Mouse (Mus musculus) testis, adult 2 months (tissue): ENCODE data around the gene Prr19. TPM values are rescaled to one million over a fixed set of nuclear protein-coding genes. Genes with fewer than 3 reads are reported as not detected.

Experiments used
- H3K27ac ChIP-seq: fragments of 200-500 bp; 2 replicates; pipeline ENCODE4 v1.5.1; 2012; ENCODE audit warnings: low read depth, low read length; ENCODE audit not compliant: control insufficient read depth, insufficient read depth
- H3K27me3 ChIP-seq: fragments of 200-500 bp; 2 replicates; pipeline ENCODE4 v1.6.1; 2012; ENCODE audit warnings: mild to moderate bottlenecking, low read length, moderate library complexity; ENCODE audit not compliant: control insufficient read depth, insufficient read depth
- H3K36me3 ChIP-seq: fragments of 200-500 bp; 2 replicates; pipeline ENCODE4 v1.6.1; 2012; ENCODE audit warnings: mild to moderate bottlenecking, low read length; ENCODE audit not compliant: control insufficient read depth, insufficient read depth
- H3K4me1 ChIP-seq: fragments of 200-500 bp; 2 replicates; pipeline ENCODE4 v1.6.1; 2012; ENCODE audit warnings: low read length; ENCODE audit not compliant: control insufficient read depth, insufficient read depth
- H3K4me3 ChIP-seq: fragments of 200-500 bp; 2 replicates; pipeline ENCODE4 v1.5.1; 2012; ENCODE audit warnings: low read depth, mild to moderate bottlenecking, low read length, moderate library complexity, mixed read lengths; ENCODE audit not compliant: control insufficient read depth
- CTCF ChIP-seq: fragments of 200-500 bp; IDR thresholded peaks from 2 replicates; pipeline ENCODE4 v1.5.1; 2012; ENCODE audit warnings: low read depth, mild to moderate bottlenecking, inconsistent platforms, low read length, moderate library complexity; ENCODE audit not compliant: control insufficient read depth, insufficient read depth, insufficient replicate concordance
- POLR2A ChIP-seq: fragments of 200-500 bp; IDR thresholded peaks from 2 replicates; pipeline ENCODE4 v1.6.1; 2012; ENCODE audit warnings: low read depth, mild to moderate bottlenecking, inconsistent platforms, low read length, moderate library complexity; ENCODE audit not compliant: control insufficient read depth
- polyA plus RNA-seq: library from polyadenylated mRNA; depleted of rRNA; stranded (reverse); fragments of >200 nt; gene quantifications from 2 replicates; pipeline ENCODE4 v1.2.3, GENCODE M21; 2012; rRNA removed

Gene Prr19
- polyA plus RNA-seq, 1 experiment: 83.0 TPM

DNA sequence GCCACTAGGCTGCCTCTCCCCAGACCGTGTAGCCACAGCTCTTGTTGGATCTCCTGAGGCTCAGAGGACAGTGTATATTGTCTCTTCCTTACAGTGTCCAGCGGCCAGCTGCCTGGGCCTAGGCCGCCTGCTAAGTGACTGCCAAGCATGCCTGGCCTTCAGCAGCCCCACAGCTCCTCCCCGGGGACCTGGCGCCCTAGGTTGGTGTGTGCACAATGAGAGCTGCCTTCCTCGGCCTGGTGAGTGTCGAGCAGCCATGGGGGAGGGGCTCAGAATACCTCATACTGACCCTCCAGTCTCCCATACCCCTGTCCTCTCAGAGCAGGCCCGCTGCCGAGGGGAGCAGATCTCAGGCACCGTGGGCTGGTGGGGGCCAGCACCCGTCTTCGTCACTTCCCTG lies 33.3 kb downstream of the Prr19 start:
- Histone ChIP-seq H3K4me3 (no peak overlapping the region), H3K36me3 (no peaks in the 10 kb centered on the region), H3K27ac (no peak overlapping the region), H3K27me3 (no peaks in the 10 kb centered on the region), H3K4me1 (peaks cover 4% of the 10 kb centered on the region)
- no peak for TF ChIP-seq CTCF
- TF ChIP-seq POLR2A: no peak

DNA sequence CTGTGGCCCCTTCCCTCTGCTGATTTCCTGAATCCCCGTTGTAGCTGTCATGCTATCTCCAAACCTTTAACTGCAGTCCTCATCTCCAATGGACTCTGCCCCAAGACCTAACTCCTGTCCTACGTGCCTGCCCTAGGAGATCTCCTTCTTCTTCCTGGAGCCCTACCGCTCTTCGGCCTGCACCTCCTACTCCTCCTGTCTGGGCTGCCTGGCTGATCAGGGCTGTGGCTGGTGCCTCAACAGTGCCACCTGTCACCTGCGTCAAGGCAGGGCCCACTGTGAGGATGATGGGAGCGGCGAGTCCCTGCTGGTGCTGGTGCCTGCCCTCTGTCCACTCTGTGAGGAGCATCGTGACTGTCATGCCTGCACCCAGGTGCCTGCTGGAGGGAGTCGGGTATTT lies 38.1 kb downstream of the Prr19 start:
- Histone ChIP-seq H3K36me3 (no peaks in the 10 kb centered on the region), H3K4me3 (no peak overlapping the region), H3K27ac (no peak overlapping the region), H3K4me1 (peaks cover 4% of the 10 kb centered on the region), H3K27me3 (no peaks in the 10 kb centered on the region)
- TF ChIP-seq CTCF (no peak), POLR2A (no peak)

GRCm38 (mm10) chr7:25341000-25341784 lies 40.0 kb downstream of the Prr19 start:
- TF ChIP-seq POLR2A (no peak), CTCF (no peak)
- Histone ChIP-seq H3K4me3 (no peak overlapping the region), H3K27ac (no peak overlapping the region), H3K36me3 (no peaks in the 10 kb centered on the region), H3K27me3 (no peaks in the 10 kb centered on the region), H3K4me1 (peaks cover 6% of the 10 kb centered on the region)

GRCm38 (mm10) chr7:25348861-25349260 lies 47.6 kb downstream of the Prr19 start:
- H3K36me3 ChIP-seq: no peaks in the 10 kb centered on the region
- H3K27me3 ChIP-seq: no peaks in the 10 kb centered on the region

More at GRCm38 (mm10) chr7:25348861-25349260, 47.6 kb downstream of the Prr19 start:
- no peak overlapping the region for H3K27ac ChIP-seq
- TF ChIP-seq CTCF (no peak), POLR2A (no peak)
- peaks cover 2% of the 10 kb centered on the region; the same call in 1 of the 2 replicates for H3K4me1 ChIP-seq
- H3K4me3 ChIP-seq: no peak overlapping the region

Other genes with a start within 250 kb of the Prr19 start
- gene Grik5, start 229.1 kb upstream of the Prr19 start, polyA plus RNA-seq: 83.7 and 86.7 TPM in 2 replicates
- gene Zfp574, start 228.8 kb upstream of the Prr19 start, polyA plus RNA-seq: 267 and 276 TPM in 2 replicates
- 8.3 TPM in 2 replicates for gene Pou2f2, start 121.7 kb upstream of the Prr19 start, polyA plus RNA-seq
- gene Dedd2, start 80.8 kb upstream of the Prr19 start, polyA plus RNA-seq: 26.0 and 27.1 TPM in 2 replicates
- 29.4 and 31.9 TPM in 2 replicates for gene Zfp526, start 80.0 kb upstream of the Prr19 start, polyA plus RNA-seq
- 91.9 and 94.8 TPM in 2 replicates for gene Gsk3a, start 63.6 kb upstream of the Prr19 start, polyA plus RNA-seq
- gene Erf, start 50.6 kb upstream of the Prr19 start, polyA plus RNA-seq: 40.4 and 44.1 TPM in 2 replicates
- gene Cic, start 33.7 kb upstream of the Prr19 start, polyA plus RNA-seq: 41.8 and 42.1 TPM in 2 replicates
- 37.1 and 44.4 TPM in 2 replicates for gene Pafah1b3, start 3.4 kb upstream of the Prr19 start, polyA plus RNA-seq
- gene Tmem145, start 4.7 kb downstream of the Prr19 start, polyA plus RNA-seq: 1.3 TPM in 2 replicates
- 13.0 and 17.0 TPM in 2 replicates for gene Megf8, start 15.8 kb downstream of the Prr19 start, polyA plus RNA-seq
- gene Cnfn, start 68.3 kb downstream of the Prr19 start, polyA plus RNA-seq: 0.26 TPM in 1 of 2 replicates, not detected in the other
- 250 and 254 TPM in 2 replicates for gene Lipe, start 97.3 kb downstream of the Prr19 start, polyA plus RNA-seq
- gene Cxcl17, start 111.5 kb downstream of the Prr19 start, polyA plus RNA-seq: not detected in 2 replicates
- 0.63 and 0.75 TPM in 2 replicates for gene Ceacam1, start 176.2 kb downstream of the Prr19 start, polyA plus RNA-seq
- 32.3 and 35.1 TPM in 2 replicates for gene Ceacam2, start 238.4 kb downstream of the Prr19 start, polyA plus RNA-seq